Mouse (Mus musculus): ENCODE results near the gene Gpr83. TPM values are rescaled to one million over a fixed set of nuclear protein-coding genes. Genes with fewer than 3 reads are reported as not detected.

Gene Gpr83
- polyA plus RNA-seq (2015; fragmentation: Nextera tagmentation; extraction: Ambion mirVana), result 3.1 and 3.3 TPM in 2 replicates

- no peak within 1 kb of the TSS for H3K27ac ChIP-seq
- H3K27me3 ChIP-seq (replicated peaks), result peaks cover 14% of the 10 kb centered on the region
- WGBS, result under 1% methylated on average over 47 of the region's 47 CpGs
- peak; percentile 98 for ATAC-seq (replicated peaks)
- peak within 1 kb of the TSS; percentile 46 for H3K4me3 ChIP-seq
- H3K4me2 ChIP-seq, result peak within 1 kb of the TSS; percentile 84
- no peaks in the 10 kb centered on the region for H3K9me3 ChIP-seq
- H3K9ac ChIP-seq, result peak within 1 kb of the TSS; percentile 52
- peaks cover 13% of the 10 kb centered on the region for H3K4me1 ChIP-seq
- no peaks in the 10 kb centered on the region for H3K36me3 ChIP-seq (replicated peaks)
Measured at GRCm38 (mm10) chr9:14859868-14860639, at the start of gene Gpr83. Gpr83 (plus strand) TSS chr9:14860210.

- Histone ChIP-seq H3K4me1 (no peaks in the 10 kb centered on the region), H3K27ac (no peak overlapping the region), H3K4me3 (no peak overlapping the region), H3K27me3 (replicated peaks) (no peaks in the 10 kb centered on the region), H3K4me2 (no peak overlapping the region), H3K9me3 (no peaks in the 10 kb centered on the region), H3K36me3 (replicated peaks) (peaks cover 34% of the 10 kb centered on the region; the same call in 1 of the 2 replicates), H3K9ac (no peak overlapping the region)
- ATAC-seq (replicated peaks), result no peak
Measured at GRCm38 (mm10) chr9:14821396-14821795, 38.6 kb upstream of the Gpr83 start.

DNA sequence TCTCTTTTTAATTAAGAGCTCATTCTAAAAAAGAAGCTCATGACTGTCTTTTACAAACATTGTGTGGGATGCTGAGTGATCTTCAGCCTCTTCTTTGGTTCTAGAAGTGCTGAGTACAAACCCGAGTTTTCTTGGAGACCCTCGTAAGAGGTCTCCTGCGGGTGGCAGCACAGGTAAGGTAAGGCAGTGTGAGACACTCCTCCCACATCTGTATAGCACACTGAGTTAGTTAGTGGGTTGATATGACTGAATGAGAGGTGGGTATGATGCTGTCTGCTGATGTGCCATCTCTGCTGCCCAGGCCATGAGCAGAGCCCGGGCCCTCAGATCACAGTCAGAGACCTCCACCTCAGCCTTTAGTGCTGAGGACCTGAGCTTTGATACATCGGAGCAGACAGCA, 35.2 kb upstream of the Gpr83 start:
- Histone ChIP-seq H3K27me3 (replicated peaks) (no peaks in the 10 kb centered on the region), H3K4me2 (no peak overlapping the region), H3K9ac (no peak overlapping the region), H3K4me1 (no peaks in the 10 kb centered on the region), H3K4me3 (no peak overlapping the region), H3K9me3 (no peaks in the 10 kb centered on the region), H3K36me3 (replicated peaks) (peaks cover 3% of the 10 kb centered on the region; the same call in 1 of the 2 replicates), H3K27ac (no peak overlapping the region)
- WGBS, result 91% methylated on average over 5 of the region's 5 CpGs
- peak; percentile 75 for ATAC-seq (replicated peaks)

DNA sequence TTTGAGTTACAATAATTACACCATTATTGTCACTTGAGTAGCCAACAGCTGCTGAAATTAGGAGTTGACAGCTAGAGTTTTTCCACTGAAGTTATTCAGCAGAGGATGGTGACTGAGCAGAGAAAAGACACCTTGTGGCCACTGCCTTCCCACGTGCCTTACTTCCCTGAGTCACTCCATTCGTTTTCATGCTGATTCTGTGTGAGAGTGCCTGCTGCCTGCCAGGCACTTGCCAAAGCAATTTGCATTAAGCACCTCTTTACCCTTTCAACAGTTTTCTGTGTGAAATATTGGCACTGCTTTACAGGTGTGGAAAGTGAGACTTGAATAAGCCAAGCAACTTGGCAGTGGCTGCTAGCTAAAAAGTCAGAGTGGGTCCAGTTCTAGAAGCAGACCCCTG, 32.1 kb upstream of the Gpr83 start:
- 68% methylated on average over 2 of the region's 2 CpGs for WGBS
- no peak for ATAC-seq (replicated peaks)
- H3K27ac ChIP-seq, result no peak overlapping the region

DNA sequence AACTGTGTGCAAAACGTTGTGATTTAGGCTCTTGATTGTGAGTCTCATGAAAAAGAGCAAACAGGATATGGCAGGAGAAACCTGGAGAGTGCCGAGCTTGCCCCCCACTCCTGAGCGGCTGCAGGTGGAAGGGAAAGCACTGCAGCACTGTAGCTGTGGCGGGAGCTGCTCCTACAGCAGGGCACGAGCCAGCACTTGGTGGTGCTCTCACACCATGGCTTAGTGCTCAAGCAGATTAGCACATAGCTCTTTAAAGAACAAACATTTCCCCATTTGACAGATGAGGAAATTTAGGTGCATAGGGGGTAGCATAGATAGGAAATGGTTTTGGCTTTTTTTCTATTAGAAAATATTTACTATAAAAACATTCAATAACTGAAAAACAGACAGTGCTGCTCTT, 28.0 kb upstream of the Gpr83 start:
- no peaks in the 10 kb centered on the region for H3K4me1 ChIP-seq
- ATAC-seq (replicated peaks), result no peak
- no peaks in the 10 kb centered on the region for H3K27me3 ChIP-seq (replicated peaks)
- no peak overlapping the region for H3K9ac ChIP-seq
- no peaks in the 10 kb centered on the region; the same call in 1 of the 2 replicates for H3K36me3 ChIP-seq (replicated peaks)
- H3K27ac ChIP-seq, result no peak overlapping the region
- H3K4me3 ChIP-seq, result no peak overlapping the region
- WGBS, result 81% methylated on average over 5 of the region's 5 CpGs
- no peaks in the 10 kb centered on the region for H3K9me3 ChIP-seq
- H3K4me2 ChIP-seq, result no peak overlapping the region

More for the DNA sequence above, 32.1 kb upstream of the Gpr83 start:
- Histone ChIP-seq H3K36me3 (replicated peaks) (no peaks in the 10 kb centered on the region; the same call in 1 of the 2 replicates), H3K9me3 (no peaks in the 10 kb centered on the region), H3K4me2 (no peak overlapping the region), H3K9ac (no peak overlapping the region), H3K27me3 (replicated peaks) (no peaks in the 10 kb centered on the region), H3K4me3 (no peak overlapping the region), H3K4me1 (no peaks in the 10 kb centered on the region)

- Histone ChIP-seq H3K27me3 (replicated peaks) (no peaks in the 10 kb centered on the region), H3K36me3 (replicated peaks) (no peaks in the 10 kb centered on the region), H3K27ac (no peak overlapping the region), H3K9ac (no peak overlapping the region), H3K4me1 (peaks cover 3% of the 10 kb centered on the region; the same call in 1 of the 2 replicates), H3K9me3 (no peaks in the 10 kb centered on the region), H3K4me2 (no peak overlapping the region), H3K4me3 (no peak overlapping the region)
- no peak for ATAC-seq (replicated peaks)
- 89% methylated on average over 6 of the region's 6 CpGs for WGBS
Measured at GRCm38 (mm10) chr9:14835335-14836075, 24.5 kb upstream of the Gpr83 start.

DNA sequence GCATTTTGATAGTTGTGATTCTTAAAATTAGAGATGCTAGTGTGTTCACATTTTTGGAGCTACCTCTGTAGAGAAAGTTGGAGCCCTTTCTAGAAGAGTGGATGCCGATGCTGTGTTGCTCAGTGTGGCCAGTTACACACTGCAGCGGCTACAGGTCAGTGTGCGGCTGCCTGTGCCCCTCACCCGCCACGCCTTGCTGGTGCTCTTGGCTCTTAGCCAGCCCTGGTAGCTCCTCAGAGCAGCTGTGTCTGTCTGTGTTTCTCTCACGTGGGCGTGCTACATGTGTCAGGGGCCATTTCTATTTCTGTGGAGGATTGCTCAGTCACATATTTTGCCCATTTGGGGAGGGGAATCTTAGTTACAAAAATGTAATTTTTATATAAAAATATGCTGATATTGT, 20.5 kb upstream of the Gpr83 start:
- no peaks in the 10 kb centered on the region for H3K27me3 ChIP-seq (replicated peaks)
- H3K4me3 ChIP-seq, result no peak overlapping the region
- H3K27ac ChIP-seq, result no peak overlapping the region
- H3K9me3 ChIP-seq, result no peaks in the 10 kb centered on the region
- peaks cover 3% of the 10 kb centered on the region; the same call in 1 of the 2 replicates for H3K4me1 ChIP-seq
- H3K9ac ChIP-seq, result no peak overlapping the region
- no peak overlapping the region for H3K4me2 ChIP-seq
- 36% methylated on average over 7 of the region's 7 CpGs for WGBS
- peak; percentile 66; the same call in 1 of the 2 replicates for ATAC-seq (replicated peaks)
- H3K36me3 ChIP-seq (replicated peaks), result no peaks in the 10 kb centered on the region

DNA sequence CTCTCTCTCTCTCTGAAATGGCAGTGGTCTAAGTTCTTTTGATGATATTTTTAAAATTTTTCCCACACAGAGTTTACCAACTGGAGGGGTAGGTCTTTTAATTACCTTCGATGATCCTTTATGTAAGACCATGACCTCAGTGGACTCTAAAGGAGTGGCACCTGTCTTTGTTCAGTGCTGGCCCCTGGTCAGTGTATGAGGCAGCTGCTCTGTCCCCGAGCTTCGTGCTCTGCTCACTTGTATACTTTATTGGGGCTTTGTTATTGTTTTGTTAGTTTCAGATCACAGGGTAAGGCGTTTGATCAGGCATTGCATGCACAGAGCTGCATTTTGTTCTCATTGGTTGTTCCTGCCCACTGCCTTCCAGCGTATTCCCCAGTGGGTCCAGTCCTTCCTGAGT, 20.0 kb upstream of the Gpr83 start:
- peaks cover 3% of the 10 kb centered on the region; the same call in 1 of the 2 replicates for H3K4me1 ChIP-seq
- H3K27ac ChIP-seq, result no peak overlapping the region
- no peak overlapping the region for H3K4me3 ChIP-seq
- no peak overlapping the region for H3K4me2 ChIP-seq
- no peaks in the 10 kb centered on the region for H3K9me3 ChIP-seq
- no peaks in the 10 kb centered on the region for H3K36me3 ChIP-seq (replicated peaks)
- H3K9ac ChIP-seq, result no peak overlapping the region
- no peaks in the 10 kb centered on the region for H3K27me3 ChIP-seq (replicated peaks)
- 80% methylated on average over 5 of the region's 5 CpGs for WGBS
- ATAC-seq (replicated peaks), result no peak

DNA sequence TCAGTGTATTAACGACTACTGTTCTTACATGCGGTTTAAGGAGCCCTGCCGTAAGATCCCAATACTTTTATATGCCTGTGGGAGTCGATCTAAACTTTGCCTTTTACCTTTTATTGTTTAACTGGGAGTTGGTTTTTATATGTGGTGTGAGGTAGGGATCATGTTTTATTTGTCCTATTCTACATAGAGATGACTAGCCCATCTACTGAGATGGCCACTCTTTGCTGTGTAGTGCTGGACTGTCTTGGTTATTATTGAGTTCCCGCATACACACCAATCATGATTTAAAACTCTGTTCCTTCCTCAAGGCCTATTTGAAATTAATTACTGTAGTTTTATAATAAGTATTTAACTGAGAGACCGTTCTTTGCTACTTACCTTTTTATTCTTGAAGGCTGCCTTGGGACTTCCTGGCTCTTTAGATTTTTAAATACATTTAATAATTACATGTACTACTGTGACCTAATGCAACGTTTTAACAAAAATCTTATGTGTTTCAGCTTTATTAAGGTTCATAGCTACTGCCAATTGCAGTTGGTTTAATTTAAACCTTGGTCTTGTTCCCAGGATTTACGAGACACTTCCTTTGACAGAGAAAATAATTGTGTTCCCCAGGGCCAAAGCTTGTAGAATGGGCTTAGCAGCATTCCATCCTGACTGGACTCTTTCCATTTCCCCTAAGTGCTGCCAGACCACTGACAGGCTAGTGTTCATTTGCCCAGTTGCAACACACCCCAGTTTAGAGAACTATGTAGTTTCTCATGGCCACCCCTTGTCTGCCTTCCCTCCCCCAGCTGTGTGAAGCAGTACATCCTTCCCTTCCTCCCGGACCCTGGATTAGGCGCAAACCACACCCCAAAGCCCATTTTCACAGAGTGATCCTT, 17.9 kb upstream of the Gpr83 start:
- Histone ChIP-seq H3K4me2 (no peak overlapping the region), H3K9ac (no peak overlapping the region), H3K9me3 (no peaks in the 10 kb centered on the region), H3K27ac (no peak overlapping the region), H3K27me3 (replicated peaks) (no peaks in the 10 kb centered on the region), H3K4me3 (no peak overlapping the region), H3K4me1 (peaks cover 3% of the 10 kb centered on the region; the same call in 1 of the 2 replicates), H3K36me3 (replicated peaks) (no peaks in the 10 kb centered on the region)
- 83% methylated on average over 10 of the region's 10 CpGs for WGBS
- ATAC-seq (replicated peaks), result no peak; the same call in 1 of the 2 replicates

- no peaks in the 10 kb centered on the region for H3K36me3 ChIP-seq (replicated peaks)
- no peak overlapping the region for H3K27ac ChIP-seq
- H3K4me2 ChIP-seq, result no peak overlapping the region
- no peaks in the 10 kb centered on the region for H3K9me3 ChIP-seq
- H3K9ac ChIP-seq, result no peak overlapping the region
- H3K27me3 ChIP-seq (replicated peaks), result no peaks in the 10 kb centered on the region
- no peak overlapping the region for H3K4me3 ChIP-seq
- no peak for ATAC-seq (replicated peaks)
- 93% methylated on average over 6 of the region's 6 CpGs for WGBS
- H3K4me1 ChIP-seq, result peaks cover 3% of the 10 kb centered on the region; the same call in 1 of the 2 replicates
Measured at GRCm38 (mm10) chr9:14843311-14843857, 16.6 kb upstream of the Gpr83 start.

GRCm38 (mm10) chr9:14843901-14844300, 16.1 kb upstream of the Gpr83 start:
- Histone ChIP-seq H3K9ac (no peak overlapping the region), H3K27me3 (replicated peaks) (no peaks in the 10 kb centered on the region), H3K4me3 (no peak overlapping the region), H3K9me3 (no peaks in the 10 kb centered on the region), H3K36me3 (replicated peaks) (no peaks in the 10 kb centered on the region), H3K4me2 (no peak overlapping the region), H3K27ac (no peak overlapping the region), H3K4me1 (peaks cover 3% of the 10 kb centered on the region; the same call in 1 of the 2 replicates)
- WGBS, result 93% methylated on average over 3 of the region's 3 CpGs
- ATAC-seq (replicated peaks), result no peak

Data from midbrain, embryonic 15.5 days (tissue).